Mouse (Mus musculus) heart, embryonic 14.5 days (tissue): Measurements from ENCODE around the gene Mob2. TPM values are rescaled to one million over a fixed set of nuclear protein-coding genes. Genes with fewer than 3 reads are reported as not detected.

Experiments used
- ATAC-seq: fragments of 200-750 bp; cut with Nextera tagmentation; 2 replicates; pipeline ENCODE4 v1.8.0; 2017; ENCODE audit warnings: low read depth, moderate TSS enrichment; ENCODE audit not compliant: insufficient number of reproducible peaks, insufficient read depth, low FRiP score
- H3K27ac ChIP-seq, 2 experiments: fragments of 200-500 bp in 1 of 2; fragments of 300-500 bp in 1 of 2; sonication (generic) in 1 of 2; replicated peaks in 1 of 2; 2 replicates each; pipeline ENCODE4 v1.5.1; 2012 to 2014; ENCODE audit warnings: low read depth in 2 of 2, low read length in 2 of 2, control low read depth in 1 of 2, mild to moderate bottlenecking in 1 of 2, mixed read lengths in 1 of 2; ENCODE audit not compliant: control insufficient read depth in 1 of 2, insufficient read depth in 1 of 2
- H3K27me3 ChIP-seq: fragments of 300-500 bp; sonication (generic); 2 replicates; pipeline ENCODE4 v1.6.1; 2014; ENCODE audit warnings: mild to moderate bottlenecking, low read length, control low read depth; ENCODE audit not compliant: control insufficient read depth, insufficient read depth
- H3K36me3 ChIP-seq: fragments of 300-500 bp; sonication (generic); 2 replicates; pipeline ENCODE4 v1.6.1; 2014; ENCODE audit warnings: mild to moderate bottlenecking, control low read depth, low read length, mixed read lengths; ENCODE audit not compliant: control insufficient read depth, insufficient read depth
- H3K4me1 ChIP-seq, 2 experiments: fragments of 200-500 bp in 1 of 2; fragments of 300-500 bp in 1 of 2; sonication (generic) in 1 of 2; 2 replicates each; pipeline ENCODE4 v1.6.1; 2012 to 2014; ENCODE audit warnings: low read length in 2 of 2, control low read depth in 1 of 2, mixed read lengths in 1 of 2; ENCODE audit not compliant: control insufficient read depth in 2 of 2, insufficient read depth in 2 of 2
- H3K4me2 ChIP-seq: fragments of 300-500 bp; sonication (generic); 2 replicates; pipeline ENCODE4 v1.6.1; 2014; ENCODE audit warnings: mild to moderate bottlenecking, low read length
- H3K4me3 ChIP-seq, 2 experiments: fragments of 200-500 bp in 1 of 2; fragments of 300-500 bp in 1 of 2; sonication (generic) in 1 of 2; 2 replicates each; pipeline ENCODE4 v1.5.1; 2012 to 2014; ENCODE audit warnings: low read length in 2 of 2, mild to moderate bottlenecking in 2 of 2, control low read depth in 1 of 2, low read depth in 1 of 2, moderate library complexity in 1 of 2; ENCODE audit not compliant: control insufficient read depth in 1 of 2, insufficient read depth in 1 of 2
- H3K9ac ChIP-seq: fragments of 300-500 bp; sonication (generic); 2 replicates; pipeline ENCODE4 v1.6.1; 2014; ENCODE audit warnings: mild to moderate bottlenecking, low read length
- H3K9me3 ChIP-seq: fragments of 300-500 bp; sonication (generic); 2 replicates; pipeline ENCODE4 v1.6.1; 2016; ENCODE audit warnings: low read length, control low read depth; ENCODE audit not compliant: control insufficient read depth
- WGBS: fragments of 180-500 bp; shearing (Covaris S2); extraction: QIAGEN DNeasy Blood & Tissue Kit; methylation state at CpG from one replicate; pipeline ENCODE4 v1.1.7; 2014; 5-methylcytosine and 5-hydroxymethylcytosine counted together
- polyA plus RNA-seq: library from polyadenylated mRNA; unstranded; fragments of >200 nt; fragmentation: Nextera tagmentation; extraction: Ambion mirVana; gene quantifications from 2 replicates; pipeline ENCODE4 v1.2.1, GENCODE M21; 2014

The Mob2 gene
- polyA plus RNA-seq, 1 experiment from 2014 or later, result 48.9 TPM

- 78% methylated on average over 7 of the region's 7 CpGs for WGBS
- Histone ChIP-seq H3K27me3 (no peaks in the 10 kb centered on the region), H3K4me3 (no peak overlapping the region), H3K4me2 (no peak overlapping the region), H3K4me1 (no peaks in the 10 kb centered on the region), H3K27ac (no peak overlapping the region), H3K9ac (no peak overlapping the region), H3K36me3 (no peaks in the 10 kb centered on the region), H3K9me3 (no peaks in the 10 kb centered on the region)
- no peak for ATAC-seq
Measured at GRCm38 (mm10) chr7:141981237-141981636, 79.6 kb downstream of the Mob2 start.

GRCm38 (mm10) chr7:141979247-141979646, 81.6 kb downstream of the Mob2 start:
- Histone ChIP-seq H3K27me3 (no peaks in the 10 kb centered on the region), H3K4me3 (no peak overlapping the region), H3K4me1 (no peaks in the 10 kb centered on the region), H3K36me3 (no peaks in the 10 kb centered on the region), H3K27ac (no peak overlapping the region), H3K4me2 (no peak overlapping the region), H3K9me3 (no peaks in the 10 kb centered on the region), H3K9ac (no peak overlapping the region)
- 80% methylated on average over 4 of the region's 4 CpGs for WGBS
- no peak for ATAC-seq

- Histone ChIP-seq H3K4me1 (no peaks in the 10 kb centered on the region), H3K27ac (no peak overlapping the region), H3K9me3 (no peaks in the 10 kb centered on the region), H3K36me3 (no peaks in the 10 kb centered on the region), H3K9ac (no peak overlapping the region), H3K4me3 (no peak overlapping the region), H3K4me2 (no peak overlapping the region), H3K27me3 (no peaks in the 10 kb centered on the region)
- no peak for ATAC-seq
- 75% methylated on average over 6 of the region's 6 CpGs for WGBS
Measured at GRCm38 (mm10) chr7:141978003-141978402, 82.9 kb downstream of the Mob2 start.

GRCm38 (mm10) chr7:141972831-141973619, 87.8 kb downstream of the Mob2 start:
- no peak overlapping the region for H3K27ac ChIP-seq
- H3K4me3 ChIP-seq, result no peak overlapping the region
- no peak for ATAC-seq
- peaks cover 4% of the 10 kb centered on the region; the same call in 1 of the 2 replicates for H3K27me3 ChIP-seq
- no peaks in the 10 kb centered on the region for H3K9me3 ChIP-seq
- H3K4me1 ChIP-seq, result no peaks in the 10 kb centered on the region
- H3K4me2 ChIP-seq, result no peak overlapping the region
- 26% methylated on average over 7 of the region's 7 CpGs for WGBS
- H3K9ac ChIP-seq, result no peak overlapping the region
- H3K36me3 ChIP-seq, result no peaks in the 10 kb centered on the region

- peaks cover 4% of the 10 kb centered on the region; the same call in 1 of the 2 replicates for H3K27me3 ChIP-seq
- 67% methylated on average over 2 of the region's 2 CpGs for WGBS
- ATAC-seq, result no peak
- H3K9ac ChIP-seq, result no peak overlapping the region
- H3K4me2 ChIP-seq, result no peak overlapping the region
- no peaks in the 10 kb centered on the region for H3K9me3 ChIP-seq
- H3K4me1 ChIP-seq, result no peaks in the 10 kb centered on the region
- H3K36me3 ChIP-seq, result no peaks in the 10 kb centered on the region
- no peak overlapping the region for H3K4me3 ChIP-seq
- no peak overlapping the region for H3K27ac ChIP-seq
Measured at GRCm38 (mm10) chr7:141966281-141966680, 94.6 kb downstream of the Mob2 start.

- no peak for ATAC-seq
- no peaks in the 10 kb centered on the region for H3K9me3 ChIP-seq
- H3K4me2 ChIP-seq, result no peak overlapping the region
- H3K4me3 ChIP-seq, result no peak overlapping the region
- H3K36me3 ChIP-seq, result no peaks in the 10 kb centered on the region
- H3K9ac ChIP-seq, result no peak overlapping the region
- H3K27ac ChIP-seq, result no peak overlapping the region
- no peaks in the 10 kb centered on the region for H3K4me1 ChIP-seq
- WGBS, result 92% methylated on average over 3 of the region's 3 CpGs
- no peaks in the 10 kb centered on the region for H3K27me3 ChIP-seq
Measured at GRCm38 (mm10) chr7:141962521-141962920, 98.3 kb downstream of the Mob2 start.

GRCm38 (mm10) chr7:141961491-141961890, 99.4 kb downstream of the Mob2 start:
- no peak overlapping the region for H3K4me3 ChIP-seq
- no peaks in the 10 kb centered on the region for H3K27me3 ChIP-seq
- no peak overlapping the region for H3K4me2 ChIP-seq
- H3K9ac ChIP-seq, result no peak overlapping the region
- ATAC-seq, result no peak
- no peaks in the 10 kb centered on the region for H3K9me3 ChIP-seq
- H3K36me3 ChIP-seq, result no peaks in the 10 kb centered on the region
- no peaks in the 10 kb centered on the region for H3K4me1 ChIP-seq
- 63% methylated on average over 3 of the region's 3 CpGs for WGBS
- H3K27ac ChIP-seq, result no peak overlapping the region

- Histone ChIP-seq H3K9me3 (no peaks in the 10 kb centered on the region), H3K27ac (no peak overlapping the region), H3K4me2 (no peak overlapping the region), H3K27me3 (peaks cover 1% of the 10 kb centered on the region; the same call in 1 of the 2 replicates), H3K4me3 (no peak overlapping the region), H3K9ac (no peak overlapping the region), H3K4me1 (no peaks in the 10 kb centered on the region), H3K36me3 (no peaks in the 10 kb centered on the region)
- ATAC-seq, result no peak
- WGBS, result 58% methylated on average over 2 of the region's 2 CpGs
Measured at GRCm38 (mm10) chr7:141960926-141961325, 99.9 kb downstream of the Mob2 start.
